Mouse (Mus musculus) urinary bladder, postnatal 36 days (tissue): ENCODE data around the gene Olfr56.
"Not testable (repeated sequence)": the region's sequence is repeated elsewhere in the genome, so short reads cannot be mapped to it uniquely, and the experiment has no call there.

Source experiments
- DNase-seq, 2 experiments: peaks; one replicate each; pipeline ENCODE4 v3.0.0; 2022; ENCODE audit warnings: low spot score in 2 of 2, mixed read lengths in 1 of 2

Olfr56 gene

DNA sequence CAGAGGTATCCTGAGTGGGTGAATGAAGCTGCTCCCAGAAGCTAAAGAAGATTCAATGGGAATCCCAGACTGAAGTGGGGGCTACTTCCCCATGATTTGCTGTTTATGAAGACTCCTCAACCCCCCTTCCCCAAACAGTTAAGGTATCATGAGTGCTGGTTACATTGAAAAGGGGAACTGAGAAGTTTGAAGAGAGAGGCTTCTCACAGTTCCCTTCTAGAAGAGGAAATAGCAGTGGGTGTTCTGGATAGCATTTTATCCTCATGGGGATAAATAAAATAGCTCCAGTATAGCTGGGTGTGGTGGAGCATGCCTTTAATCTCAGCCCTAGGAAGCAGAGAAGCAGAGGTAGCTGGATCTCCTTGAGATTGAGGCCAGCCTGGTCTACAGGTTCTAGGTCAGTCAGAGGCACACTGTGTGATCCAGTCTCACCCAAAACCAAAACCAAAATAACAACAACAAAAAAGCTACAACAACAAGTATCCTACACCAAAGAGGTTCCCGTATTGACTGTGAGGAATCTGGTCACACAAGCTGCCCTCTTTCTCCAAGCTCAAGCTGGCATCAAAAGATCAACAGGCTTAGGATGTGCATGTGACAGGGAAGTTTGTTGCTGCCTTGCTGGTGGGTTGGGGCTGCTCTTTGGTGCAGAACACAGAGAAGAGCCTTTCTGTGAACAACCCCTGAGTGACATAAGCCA lies at the start of gene Olfr56:
TSS of gene Olfr56 (plus strand) at position 650 of the 700 bp plus-strand sequence.
- DNase-seq, result not testable (repeated sequence)

DNA sequence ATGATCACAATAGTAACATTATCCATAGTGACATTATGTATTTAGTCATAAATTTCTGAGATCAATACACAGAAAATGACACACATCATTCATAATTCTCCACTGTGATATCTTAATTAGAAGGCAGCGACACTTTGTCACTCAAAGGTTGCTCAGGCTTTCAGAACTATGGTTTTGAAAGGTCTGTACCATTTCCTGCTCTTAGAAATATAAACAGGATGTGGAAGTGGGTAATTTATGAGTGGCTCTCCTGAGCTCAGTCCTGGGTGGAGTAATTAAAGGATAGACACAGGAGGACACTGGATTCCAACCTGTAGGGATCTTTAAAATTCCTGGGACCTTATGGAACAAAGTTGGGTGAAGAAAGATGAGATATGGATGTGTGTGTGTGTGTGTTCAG lies 45.3 kb upstream of the Olfr56 start:
- not testable (repeated sequence) for DNase-seq

- DNase-seq, result not testable (repeated sequence)
These were observed 44.8 kb upstream of the Olfr56 start for GRCm38 (mm10) chr11:48933923-48934322.

DNA sequence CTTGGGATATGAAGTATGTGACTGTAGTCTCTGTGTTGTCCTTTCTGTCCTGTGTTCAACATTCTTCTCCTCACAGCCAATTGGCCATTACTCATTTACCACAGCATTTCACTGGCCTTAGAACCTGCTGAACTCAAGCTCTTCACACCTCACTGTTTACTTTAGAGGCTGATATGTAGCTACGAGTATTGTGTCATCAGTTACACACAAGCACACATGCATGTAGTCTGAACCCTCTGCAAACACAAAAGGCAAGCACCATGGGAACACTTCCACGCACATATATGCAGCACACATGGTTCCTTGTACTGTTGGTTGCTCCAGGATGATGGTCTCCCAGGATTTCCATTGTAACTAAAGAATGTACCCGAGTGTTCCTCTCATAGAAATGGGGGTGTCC lies 43.4 kb upstream of the Olfr56 start:
- DNase-seq, result not testable (repeated sequence)

DNA sequence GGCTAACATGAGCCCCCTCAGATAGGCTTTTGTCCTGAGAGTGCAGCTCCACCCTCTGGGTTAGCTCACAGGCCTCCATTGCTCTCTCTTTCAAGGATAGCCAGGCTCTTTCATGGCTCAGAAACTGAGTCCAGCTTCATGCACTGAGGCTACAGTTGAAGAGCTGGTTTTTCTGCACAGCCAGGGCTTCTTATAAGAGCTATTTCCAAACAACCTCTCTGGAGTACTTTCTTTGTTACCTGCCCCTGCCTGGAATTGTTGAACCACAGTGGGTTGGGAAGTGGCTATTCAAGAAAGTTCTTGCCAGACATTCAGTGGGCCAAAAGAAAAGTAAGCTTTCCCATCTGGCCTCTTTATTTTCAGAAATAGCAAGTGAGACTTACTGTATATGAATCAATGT lies 39.4 kb upstream of the Olfr56 start:
- not testable (repeated sequence) for DNase-seq

- not testable (repeated sequence) for DNase-seq
These were observed 32.6 kb upstream of the Olfr56 start, which contains the start of gene Psme2b for GRCm38 (mm10) chr11:48946090-48946489. Gene Psme2b (minus strand): TSS chr11:48946190.

- not testable (repeated sequence) for DNase-seq
These were observed 4.0 kb upstream of the Olfr56 start for GRCm38 (mm10) chr11:48974686-48975085.

DNA sequence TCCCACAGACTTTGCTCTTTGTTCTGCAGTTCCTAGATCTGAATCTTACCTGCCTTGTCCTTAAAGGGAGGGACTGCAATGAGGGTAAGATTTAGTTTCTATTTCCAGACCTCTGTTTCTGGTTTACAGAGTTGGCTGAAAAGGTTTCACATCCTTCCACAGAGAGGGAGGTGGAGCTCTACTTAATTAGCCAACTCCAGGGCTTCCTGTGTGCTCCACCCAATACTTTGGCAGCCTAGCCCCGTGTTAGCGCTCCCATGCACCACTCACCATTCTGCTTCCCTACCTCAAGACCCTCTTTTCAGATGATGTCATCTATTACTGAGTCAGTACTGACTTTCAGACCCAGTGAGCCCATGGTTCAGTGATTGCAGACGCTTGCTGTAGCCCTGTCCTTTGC lies 562 bp downstream of the Olfr56 start, which contains the start of gene 9930111J21Rik1:
TSS of gene 9930111J21Rik1 (minus strand) at position 148 of the 400 bp plus-strand sequence.
- not testable (repeated sequence) for DNase-seq

DNA sequence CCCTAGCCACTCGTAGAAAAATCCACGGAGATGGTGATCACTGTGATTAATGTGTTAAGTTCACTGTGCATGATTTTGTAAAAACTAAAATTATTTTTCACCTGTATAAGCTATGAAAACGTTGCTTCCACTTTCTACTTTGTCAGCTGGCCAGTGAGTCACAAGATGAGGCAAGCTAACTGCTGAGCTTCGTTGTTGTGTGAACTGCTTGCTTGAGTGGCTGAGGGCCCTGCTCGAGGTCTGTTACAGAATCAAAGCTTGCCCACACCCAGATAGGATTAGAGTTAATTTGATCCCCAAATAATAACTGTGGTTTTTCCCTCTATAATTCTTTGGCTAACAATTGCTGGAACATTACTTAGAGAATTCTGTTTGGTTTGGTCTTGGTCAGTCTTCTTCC lies 1.4 kb downstream of the Olfr56 start:
- DNase-seq, result not testable (repeated sequence)

DNA sequence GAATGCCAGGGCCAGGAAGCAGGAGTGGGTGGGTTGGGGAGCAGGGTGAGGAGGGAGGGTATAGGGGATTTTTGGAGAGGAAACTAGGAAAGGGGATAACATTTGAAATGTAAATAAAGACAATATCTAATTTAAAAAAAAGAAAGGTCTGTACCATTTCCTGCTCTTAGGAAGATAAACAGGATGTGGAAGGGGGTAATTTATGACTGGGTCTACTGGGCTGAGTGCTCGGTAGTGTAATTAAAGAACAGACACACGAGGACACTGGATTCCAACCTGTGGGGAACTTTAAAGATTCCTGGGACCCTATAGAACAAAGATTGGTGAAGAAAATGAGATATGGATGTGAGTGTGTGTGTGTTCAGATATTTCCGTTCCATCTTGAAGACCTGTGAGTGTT lies 4.2 kb downstream of the Olfr56 start:
- not testable (repeated sequence) for DNase-seq

- DNase-seq, result not testable (repeated sequence)
These were observed 9.5 kb downstream of the Olfr56 start for GRCm38 (mm10) chr11:48988219-48988618.

DNA sequence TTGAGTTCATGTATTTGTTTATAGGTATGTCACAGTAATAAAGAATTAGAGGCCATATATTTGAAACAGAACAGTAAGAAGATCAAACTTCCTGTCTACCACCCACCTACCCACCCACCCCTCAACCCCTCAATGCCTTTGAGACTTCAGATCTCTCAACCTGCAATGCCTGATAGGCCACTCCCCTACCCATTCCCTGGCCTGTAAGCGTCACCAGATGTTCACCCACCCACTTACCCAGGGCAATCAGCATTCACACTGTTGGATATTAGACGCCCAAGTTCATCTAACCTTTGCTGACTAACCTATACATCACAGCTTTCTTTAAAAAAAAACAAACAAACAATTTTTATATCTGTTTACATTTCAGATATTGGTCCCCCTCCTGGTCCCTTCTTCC lies 11.3 kb downstream of the Olfr56 start:
- not testable (repeated sequence) for DNase-seq

GRCm38 (mm10) chr11:48991740-48992520 lies 13.2 kb downstream of the Olfr56 start, which contains the start of gene Gm12185:
Gene Gm12185 (minus strand): TSS chr11:48992226.
- DNase-seq, result not testable (repeated sequence)

DNA sequence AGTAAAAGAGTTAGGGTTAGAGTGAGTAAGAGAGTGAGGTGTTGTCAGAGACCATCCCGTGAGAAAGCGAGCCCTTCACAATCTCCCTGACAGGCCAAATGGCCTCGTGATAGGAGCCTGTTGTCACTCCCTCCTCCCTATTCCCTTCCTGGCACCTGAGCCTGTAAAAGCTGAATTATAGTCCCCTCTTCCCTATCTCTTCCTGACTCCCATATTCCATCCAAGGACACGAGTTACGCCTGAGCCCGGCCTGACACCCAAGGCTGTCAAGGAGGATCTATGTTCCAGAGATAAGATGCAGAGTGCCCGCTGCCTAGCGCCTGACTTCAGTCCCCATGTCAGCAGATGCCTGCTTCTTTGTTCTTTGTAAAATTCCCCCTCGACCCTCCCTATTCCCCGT lies 14.6 kb downstream of the Olfr56 start:
- not testable (repeated sequence) for DNase-seq

GRCm38 (mm10) chr11:48994018-48994417 lies 15.3 kb downstream of the Olfr56 start, which contains the start of gene Tgtp1:
Gene Tgtp1 (minus strand): TSS chr11:48994172.
- DNase-seq, result not testable (repeated sequence)

DNA sequence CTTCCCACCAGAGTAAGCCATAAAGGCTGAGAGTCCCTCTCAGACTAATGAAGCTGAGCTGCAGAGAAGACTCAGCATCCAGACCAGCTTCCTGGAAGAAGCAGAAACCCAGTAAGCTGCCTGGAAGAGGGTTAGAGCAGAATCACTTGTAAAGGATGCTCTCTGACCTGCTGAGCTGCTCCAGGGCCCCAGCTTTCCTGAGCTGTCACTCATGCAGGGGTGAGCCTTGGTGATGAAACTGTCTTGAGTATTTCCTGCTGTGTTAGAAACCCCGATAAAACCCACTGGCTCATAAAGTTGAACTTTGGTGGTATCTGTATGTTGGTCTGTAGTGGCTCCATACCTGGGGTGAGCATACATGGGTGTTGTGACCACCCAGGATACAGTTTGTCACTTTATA lies 21.7 kb downstream of the Olfr56 start:
- not testable (repeated sequence) for DNase-seq

DNA sequence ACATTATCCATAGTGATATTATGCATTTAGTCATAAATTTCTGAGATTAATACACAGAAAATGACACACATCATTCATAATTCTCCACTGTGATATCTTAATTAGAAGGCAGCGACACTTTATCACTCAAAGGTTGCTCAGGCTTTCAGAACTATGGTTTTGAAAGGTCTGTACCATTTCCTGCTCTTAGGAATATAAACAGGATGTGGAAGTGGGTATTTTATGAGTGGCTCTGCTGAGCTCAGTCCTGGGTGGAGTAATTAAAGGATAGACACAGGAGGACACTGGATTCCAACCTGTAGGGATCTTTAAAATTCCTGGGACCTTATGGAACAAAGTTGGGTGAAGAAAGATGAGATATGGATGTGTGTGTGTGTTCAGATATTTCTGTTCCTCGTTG lies 27.6 kb downstream of the Olfr56 start:
- DNase-seq, result not testable (repeated sequence)

DNA sequence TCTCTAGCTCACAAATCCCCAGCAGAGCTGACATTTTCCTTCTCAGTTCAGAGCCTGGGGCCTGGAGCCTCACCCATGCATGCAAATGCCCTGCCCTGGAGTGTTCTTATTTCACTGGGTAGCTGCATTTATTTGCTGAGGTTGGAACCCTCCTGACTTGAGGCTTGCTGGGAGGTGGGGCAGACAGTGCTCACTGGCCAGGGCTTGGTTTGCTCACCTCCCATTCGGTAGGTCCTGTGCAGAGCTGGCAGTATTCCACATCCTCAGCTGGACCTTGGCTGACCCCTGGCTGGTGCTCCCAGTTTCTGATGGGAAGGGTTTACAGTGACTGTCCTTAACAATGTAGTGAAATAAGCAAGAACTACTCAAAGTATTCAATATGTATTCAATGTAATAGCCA lies 28.1 kb downstream of the Olfr56 start:
- not testable (repeated sequence) for DNase-seq

DNA sequence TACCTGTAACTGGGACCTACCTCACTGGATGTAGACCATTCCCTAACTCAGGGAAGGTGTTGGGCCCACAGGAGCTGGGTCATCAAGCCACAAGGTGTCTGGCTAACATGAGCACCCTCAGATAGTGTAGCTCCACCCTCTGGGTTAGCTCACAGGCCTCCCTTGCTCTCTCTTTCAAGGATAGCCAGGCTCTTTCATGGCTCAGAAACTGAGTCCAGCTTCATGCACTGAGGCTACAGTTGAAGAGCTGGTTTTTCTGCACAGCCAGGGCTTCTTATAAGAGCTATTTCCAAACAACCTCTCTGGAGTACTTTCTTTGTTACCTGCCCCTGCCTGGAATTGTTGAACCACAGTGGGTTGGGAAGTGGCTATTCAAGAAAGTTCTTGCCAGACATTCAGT lies 33.4 kb downstream of the Olfr56 start:
- DNase-seq, result not testable (repeated sequence)

- not testable (repeated sequence) for DNase-seq
These were observed 71.4 kb downstream of the Olfr56 start for GRCm38 (mm10) chr11:49050064-49050463.

DNA sequence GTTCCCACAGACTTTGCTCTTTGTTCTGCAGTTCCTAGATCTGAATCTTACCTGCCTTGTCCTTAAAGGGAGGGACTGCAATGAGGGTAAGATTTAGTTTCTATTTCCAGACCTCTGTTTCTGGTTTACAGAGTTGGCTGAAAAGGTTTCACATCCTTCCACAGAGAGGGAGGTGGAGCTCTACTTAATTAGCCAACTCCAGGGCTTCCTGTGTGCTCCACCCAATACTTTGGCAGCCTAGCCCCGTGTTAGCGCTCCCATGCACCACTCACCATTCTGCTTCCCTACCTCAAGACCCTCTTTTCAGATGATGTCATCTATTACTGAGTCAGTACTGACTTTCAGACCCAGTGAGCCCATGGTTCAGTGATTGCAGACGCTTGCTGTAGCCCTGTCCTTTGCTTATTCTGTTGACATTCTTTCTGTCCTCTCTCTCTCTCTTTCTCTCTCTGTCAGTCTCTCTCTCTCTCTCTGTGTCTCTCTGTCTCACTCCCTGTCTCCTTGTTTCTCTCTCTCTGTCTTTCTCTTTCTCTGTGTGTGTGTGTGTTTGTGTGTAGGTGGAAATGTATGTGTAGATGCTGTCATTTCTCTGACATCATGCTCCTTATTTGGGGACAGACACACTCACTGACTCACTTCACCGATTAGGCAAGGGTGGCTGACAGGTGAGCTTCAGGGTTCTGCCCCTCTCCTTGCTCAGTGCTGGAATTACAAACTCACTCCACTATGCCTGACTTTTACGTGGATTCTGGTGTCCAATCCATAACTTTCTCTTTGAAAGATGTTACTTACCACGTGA lies 72.6 kb downstream of the Olfr56 start, which contains the start of gene 9930111J21Rik2:
TSS of gene 9930111J21Rik2 (minus strand) at position 150 of the 799 bp plus-strand sequence.
- DNase-seq, result not testable (repeated sequence)
